Mouse (Mus musculus) midbrain, embryonic 14.5 days (tissue): ENCODE data around the gene Hps5. TPM values are rescaled to one million over a fixed set of nuclear protein-coding genes. Genes with fewer than 3 reads are reported as not detected.
"Not testable (repeated sequence)": the region's sequence is repeated elsewhere in the genome, so short reads cannot be mapped to it uniquely, and the experiment has no call there.

ENCODE experiments used
- ATAC-seq: fragments of 200-750 bp; cut with Nextera tagmentation; 2 replicates; pipeline ENCODE4 v1.8.0; 2017; ENCODE audit warnings: moderate number of reproducible peaks, moderate library complexity; ENCODE audit not compliant: low FRiP score, low TSS enrichment
- DNase-seq: peaks from one replicate; pipeline ENCODE4 v3.0.0-alpha.2; 2015
- H3K27ac ChIP-seq: fragments of 300-500 bp; sonication (generic); replicated peaks from 2 replicates; pipeline ENCODE4 v1.5.1; 2014; ENCODE audit warnings: mild to moderate bottlenecking, low read depth, low read length, moderate library complexity
- H3K27me3 ChIP-seq: fragments of 300-500 bp; sonication (generic); 2 replicates; pipeline ENCODE4 v1.6.1; 2014; ENCODE audit warnings: low read length, control low read depth, mixed read lengths; ENCODE audit not compliant: control insufficient read depth, insufficient read depth
- H3K36me3 ChIP-seq: fragments of 300-500 bp; sonication (generic); 2 replicates; pipeline ENCODE4 v1.6.1; 2014; ENCODE audit warnings: low read length, control low read depth; ENCODE audit not compliant: control insufficient read depth, insufficient read depth
- H3K4me1 ChIP-seq: fragments of 300-500 bp; sonication (generic); 2 replicates; pipeline ENCODE4 v1.6.1; 2014; ENCODE audit warnings: mild to moderate bottlenecking, antibody characterized with exemption, low read length, control low read depth; ENCODE audit not compliant: control insufficient read depth, insufficient read depth
- H3K4me2 ChIP-seq: fragments of 300-500 bp; sonication (generic); 2 replicates; pipeline ENCODE4 v1.6.1; 2014; ENCODE audit warnings: mild to moderate bottlenecking, low read length, moderate library complexity
- H3K4me3 ChIP-seq: fragments of 300-500 bp; sonication (generic); replicated peaks from 2 replicates; pipeline ENCODE4 v1.5.1; 2014; ENCODE audit warnings: low read depth, low read length
- H3K9ac ChIP-seq: fragments of 300-500 bp; sonication (generic); replicated peaks from 2 replicates; pipeline ENCODE4 v1.6.1; 2014; ENCODE audit warnings: mild to moderate bottlenecking, low read length, moderate library complexity
- H3K9me3 ChIP-seq: fragments of 300-500 bp; sonication (generic); 2 replicates; pipeline ENCODE4 v1.6.1; 2016; ENCODE audit warnings: low read length, control low read depth, mixed read lengths; ENCODE audit not compliant: control insufficient read depth
- WGBS: fragments of 180-500 bp; shearing (Covaris S2); extraction: QIAGEN DNeasy Blood & Tissue Kit; methylation state at CpG from one replicate; pipeline ENCODE4 v1.1.7; 2014; 5-methylcytosine and 5-hydroxymethylcytosine counted together
- polyA plus RNA-seq: library from polyadenylated mRNA; unstranded; fragments of >200 nt; fragmentation: Nextera tagmentation; extraction: Ambion mirVana; gene quantifications from 2 replicates; pipeline ENCODE4 v1.2.1, GENCODE M21; 2014

Gene Hps5
- polyA plus RNA-seq, 1 experiment from 2014 or later, result 13.8 TPM

DNA sequence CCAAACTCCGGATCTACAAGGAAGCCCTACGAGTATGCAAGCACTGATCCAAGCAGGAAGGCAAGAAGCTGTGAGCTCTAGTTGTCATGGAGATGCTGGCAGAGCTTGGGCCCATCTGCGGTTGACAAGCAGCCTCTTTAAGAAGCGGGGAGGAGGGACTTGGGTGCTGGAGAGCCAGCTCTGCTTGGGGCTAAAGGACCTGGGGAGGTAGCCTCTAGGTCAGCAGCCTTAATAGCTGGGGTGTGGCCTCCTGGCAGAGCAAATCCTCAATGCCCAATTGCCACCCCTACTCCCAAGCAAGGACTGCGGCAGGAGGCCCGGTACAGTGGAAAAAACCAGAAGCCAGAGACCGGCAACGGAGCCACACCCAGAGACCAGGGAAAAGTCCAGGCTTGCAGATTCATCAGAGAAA is 43.0 kb upstream of the Hps5 start:
- Histone ChIP-seq H3K27ac (no peak overlapping the region), H3K4me3 (no peak overlapping the region), H3K4me1 (peaks cover 16% of the 10 kb centered on the region), H3K27me3 (no peaks in the 10 kb centered on the region), H3K9ac (no peak overlapping the region), H3K36me3 (no peaks in the 10 kb centered on the region), H3K4me2 (peak overlapping the region; percentile 24; the same call in 1 of the 2 replicates), H3K9me3 (no peaks in the 10 kb centered on the region)
- DNase-seq (peak; percentile 69), ATAC-seq (peak; percentile 46; the same call in 1 of the 2 replicates)
- WGBS, result 6% methylated on average over 8 of the region's 8 CpGs

DNA sequence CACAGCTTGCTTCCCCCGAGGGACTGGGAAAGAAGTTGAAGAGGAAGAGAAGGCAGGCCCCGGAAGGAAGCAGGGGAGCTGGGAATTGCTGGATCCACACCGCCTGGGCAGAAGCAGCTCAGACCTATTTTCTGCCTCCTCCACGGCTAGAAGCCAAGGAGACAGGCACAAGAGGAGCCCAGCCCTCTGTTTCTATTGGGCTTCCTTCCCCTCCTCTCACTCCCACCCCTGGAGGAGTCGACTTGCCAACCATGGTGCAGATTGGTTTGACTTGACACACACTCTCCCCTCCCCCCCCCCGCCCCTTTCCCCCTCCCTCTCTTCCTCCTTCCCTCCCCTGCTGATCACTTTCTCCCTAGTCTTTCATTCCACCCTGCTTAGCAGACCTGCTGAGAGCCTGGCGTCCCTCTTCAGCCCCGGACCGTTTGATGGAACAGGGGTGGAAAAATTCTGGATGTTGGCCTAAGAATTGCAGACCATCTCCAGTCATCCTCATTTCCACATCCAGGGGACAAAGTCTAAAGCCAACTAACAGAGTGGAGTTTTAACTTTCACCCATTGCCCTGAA is 42.3 kb upstream of the Hps5 start:
- Histone ChIP-seq H3K9ac (no peak overlapping the region), H3K36me3 (no peaks in the 10 kb centered on the region)
- WGBS, result 4% methylated on average over 9 of the region's 9 CpGs

DNA sequence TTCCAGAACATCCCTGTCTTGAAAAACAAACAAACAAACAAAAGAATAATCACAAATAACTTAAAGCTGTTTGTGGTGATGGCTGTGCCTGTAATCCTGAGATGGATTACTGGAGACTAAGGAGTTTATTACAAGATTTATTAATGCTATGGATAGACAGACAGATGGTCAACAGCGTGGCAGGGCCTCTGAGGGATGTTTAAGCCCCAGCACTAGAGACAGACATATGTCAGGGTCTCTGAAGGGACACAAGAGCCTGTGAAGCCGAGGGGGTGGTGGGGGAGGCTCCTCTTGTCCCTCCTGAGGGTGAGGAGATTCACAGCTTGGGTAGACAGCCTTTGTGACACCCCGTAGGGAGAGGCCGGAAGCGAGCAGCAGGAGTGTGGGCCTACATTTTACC is 41.2 kb upstream of the Hps5 start:
- no peaks in the 10 kb centered on the region for H3K27me3 ChIP-seq
- ATAC-seq (no peak), DNase-seq (no peak)
- H3K9me3 ChIP-seq, result no peaks in the 10 kb centered on the region
- H3K9ac ChIP-seq, result no peak overlapping the region
- peaks cover 16% of the 10 kb centered on the region for H3K4me1 ChIP-seq
- no peak overlapping the region for H3K4me3 ChIP-seq
- H3K36me3 ChIP-seq, result no peaks in the 10 kb centered on the region
- H3K4me2 ChIP-seq, result no peak overlapping the region
- no peak overlapping the region for H3K27ac ChIP-seq
- 24% methylated on average over 5 of the region's 5 CpGs for WGBS

More for the DNA sequence above, 42.3 kb upstream of the Hps5 start:
- H3K27me3 ChIP-seq, result no peaks in the 10 kb centered on the region
- H3K4me1 ChIP-seq, result peaks cover 16% of the 10 kb centered on the region
- no peaks in the 10 kb centered on the region for H3K9me3 ChIP-seq
- no peak overlapping the region for H3K27ac ChIP-seq
- DNase-seq (peak; percentile 41), ATAC-seq (no peak)
- H3K4me2 ChIP-seq, result no peak overlapping the region
- no peak overlapping the region for H3K4me3 ChIP-seq

DNA sequence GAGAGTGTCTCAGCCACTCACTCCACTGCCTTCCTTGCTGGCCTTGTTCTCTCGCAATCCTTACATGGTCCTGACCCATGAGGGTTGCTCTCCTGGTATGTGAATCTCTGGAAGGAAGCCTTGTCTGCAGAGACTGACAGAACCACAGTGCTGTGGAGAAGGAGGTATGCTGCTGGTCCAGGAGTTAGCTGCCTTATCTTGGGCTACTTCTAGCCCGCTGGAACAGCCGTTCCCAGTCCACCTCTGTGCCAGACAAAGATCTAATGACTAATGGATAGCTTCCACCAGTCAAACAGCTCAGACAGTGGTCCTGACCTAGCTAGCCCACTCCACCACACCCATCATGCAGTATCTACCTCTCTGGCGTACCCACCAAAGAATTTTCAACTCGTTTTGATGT is 40.5 kb upstream of the Hps5 start:
- Histone ChIP-seq H3K36me3 (no peaks in the 10 kb centered on the region), H3K27ac (no peak overlapping the region), H3K4me3 (no peak overlapping the region), H3K4me1 (peaks cover 16% of the 10 kb centered on the region), H3K27me3 (no peaks in the 10 kb centered on the region), H3K4me2 (no peak overlapping the region), H3K9ac (no peak overlapping the region), H3K9me3 (no peaks in the 10 kb centered on the region)
- WGBS, result 86% methylated on average over 5 of the region's 5 CpGs
- DNase-seq (no peak), ATAC-seq (no peak)

DNA sequence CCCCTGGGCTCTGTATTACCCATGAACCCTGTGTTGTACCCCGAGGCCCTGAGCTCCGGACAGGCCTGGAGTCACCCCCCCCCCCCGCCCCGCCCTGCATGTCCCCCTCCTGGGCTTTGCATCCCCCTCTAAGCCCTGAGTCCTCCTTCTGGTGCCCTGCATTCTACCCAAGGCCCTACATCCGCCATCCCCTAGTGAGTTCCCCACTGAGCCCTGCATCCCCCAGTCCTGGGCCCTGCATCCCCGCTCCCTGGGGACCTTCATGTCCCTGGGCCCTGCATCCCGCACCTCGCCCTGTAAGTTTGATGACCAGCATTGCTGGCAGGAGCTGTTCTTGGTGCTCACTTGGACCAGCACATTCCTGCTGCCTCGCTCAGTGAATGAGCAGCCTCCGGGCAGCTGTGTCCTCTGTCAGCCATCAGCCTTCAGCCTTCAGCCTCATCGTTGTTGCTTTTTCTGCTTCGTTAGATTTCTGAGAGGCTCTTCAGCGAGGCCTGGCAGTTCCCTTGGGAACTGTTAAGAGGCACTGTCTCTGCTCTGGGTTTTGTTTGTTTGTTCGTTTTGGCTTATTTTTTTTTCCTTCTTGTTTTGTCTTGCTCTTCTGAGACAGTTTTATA is 39.2 kb upstream of the Hps5 start:
- Histone ChIP-seq H3K4me2 (no peak overlapping the region), H3K27ac (0 out of 2 replicates have a peak overlapping the region, but pooled peaks have one; percentile 5), H3K4me1 (peaks cover 16% of the 10 kb centered on the region), H3K9ac (0 out of 2 replicates have a peak overlapping the region, but pooled peaks have one; percentile 16), H3K9me3 (no peaks in the 10 kb centered on the region), H3K36me3 (no peaks in the 10 kb centered on the region), H3K4me3 (no peak overlapping the region), H3K27me3 (no peaks in the 10 kb centered on the region)
- ATAC-seq, result no peak
- peak; percentile 34 for DNase-seq
- 22% methylated on average over 13 of the region's 14 CpGs for WGBS

DNA sequence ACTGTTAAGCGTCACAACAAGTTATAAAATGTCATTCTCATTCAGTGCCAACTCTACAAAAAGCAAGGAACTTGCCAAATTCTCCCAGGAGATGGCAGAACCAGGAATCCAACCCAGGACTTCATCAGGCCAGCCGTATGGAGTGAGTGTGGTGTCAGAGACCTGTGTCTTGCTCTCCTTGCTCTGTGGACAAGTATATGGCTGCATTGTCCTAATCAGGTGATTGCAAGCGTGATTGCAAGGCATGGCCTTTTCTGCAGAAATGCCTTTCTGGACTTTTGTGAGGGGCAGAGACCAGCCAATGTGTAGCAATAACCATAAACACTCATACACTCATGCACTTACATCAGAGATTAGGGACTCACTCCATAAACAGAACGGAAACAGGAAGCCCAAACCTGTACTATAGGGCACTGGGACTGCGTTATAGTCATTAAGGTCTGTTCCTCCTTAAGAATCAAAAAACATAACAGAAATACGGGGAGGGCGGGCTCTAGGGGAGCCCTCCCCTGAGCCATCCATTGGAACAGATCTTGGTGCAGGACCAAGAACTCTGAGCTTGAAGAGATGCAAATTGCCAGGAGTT is 37.9 kb upstream of the Hps5 start:
- Histone ChIP-seq H3K27ac (no peak overlapping the region), H3K4me2 (no peak overlapping the region), H3K36me3 (no peaks in the 10 kb centered on the region), H3K27me3 (no peaks in the 10 kb centered on the region), H3K4me1 (peaks cover 7% of the 10 kb centered on the region), H3K9me3 (no peaks in the 10 kb centered on the region), H3K4me3 (no peak overlapping the region), H3K9ac (no peak overlapping the region)
- ATAC-seq, result no peak
- DNase-seq, result no peak
- WGBS, result 91% methylated on average over 7 of the region's 7 CpGs

DNA sequence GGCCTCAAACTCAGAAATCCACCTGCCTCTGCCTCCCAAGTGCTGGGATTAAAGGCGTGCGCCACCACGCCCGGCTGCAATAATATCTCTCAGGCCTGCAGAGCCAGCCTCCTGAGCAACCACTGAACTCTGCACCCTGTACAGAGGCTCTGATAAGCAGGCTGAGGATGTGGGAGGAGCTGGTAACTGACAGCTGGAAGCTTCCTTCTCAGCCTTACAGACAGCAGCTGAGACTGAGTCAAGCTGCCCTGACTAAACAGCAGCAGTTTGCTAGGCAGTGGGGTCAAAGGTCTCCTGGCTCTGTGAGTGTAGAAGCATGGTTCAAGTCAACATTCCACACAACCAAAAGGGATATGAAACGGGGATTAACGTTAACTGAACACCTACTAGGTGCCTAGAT is 37.4 kb upstream of the Hps5 start:
- Histone ChIP-seq H3K9ac (no peak overlapping the region), H3K4me1 (peaks cover 7% of the 10 kb centered on the region; the same call in 1 of the 2 replicates), H3K4me3 (no peak overlapping the region), H3K27me3 (no peaks in the 10 kb centered on the region), H3K27ac (no peak overlapping the region), H3K4me2 (no peak overlapping the region), H3K36me3 (no peaks in the 10 kb centered on the region), H3K9me3 (no peaks in the 10 kb centered on the region)
- DNase-seq (no peak), ATAC-seq (no peak)
- WGBS, result 83% methylated on average over 6 of the region's 6 CpGs

DNA sequence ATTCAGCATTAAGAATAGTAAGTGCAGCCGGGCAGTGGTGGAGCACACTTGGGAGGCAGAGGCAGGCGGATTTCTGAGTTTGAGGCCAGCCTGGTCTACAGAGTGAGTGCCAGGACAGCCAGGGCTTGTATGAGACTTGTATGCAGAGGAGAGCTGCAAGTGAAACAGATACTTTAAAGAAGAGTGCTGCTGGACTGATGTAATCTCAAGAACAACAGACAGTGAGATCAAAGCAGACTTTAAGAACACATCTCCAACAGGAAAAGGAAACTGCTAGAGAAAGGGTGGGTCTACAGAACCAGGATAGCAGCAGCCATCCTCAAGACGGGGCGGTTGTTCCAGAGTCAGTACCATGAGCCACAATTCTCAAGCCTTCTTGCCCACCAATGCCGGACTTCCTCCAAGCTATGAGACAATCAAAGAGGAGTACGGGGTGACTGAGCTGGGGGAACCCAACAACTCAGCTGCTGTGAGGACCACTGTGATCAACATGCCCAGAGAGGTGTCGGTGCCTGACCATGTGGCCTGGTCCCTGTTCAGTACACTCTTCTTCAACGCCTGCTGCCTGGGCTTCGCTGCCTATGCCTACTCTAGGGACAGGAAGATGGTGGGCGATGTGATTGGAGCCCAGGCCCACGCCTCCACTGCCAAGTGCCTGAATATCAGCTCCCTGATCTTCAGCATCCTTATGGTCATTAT is 36.4 kb upstream of the Hps5 start:
- H3K27me3 ChIP-seq, H3K27ac ChIP-seq, H3K9ac ChIP-seq, H3K4me1 ChIP-seq, H3K4me3 ChIP-seq, DNase-seq, ATAC-seq, H3K9me3 ChIP-seq, H3K4me2 ChIP-seq, H3K36me3 ChIP-seq: not testable (repeated sequence)
- WGBS, result 95% methylated on average over 11 of the region's 11 CpGs
